Mouse (Mus musculus) embryonic fibroblast, embryonic 13.5 days (primary cell): ENCODE data around the gene Dcdc2a.

Experiments
- CTCF ChIP-seq: IDR thresholded peaks from 2 replicates; pipeline ENCODE4 v1.5.1; 2011; ENCODE audit warnings: mild to moderate bottlenecking, control low read depth, low read length, moderate library complexity, borderline replicate concordance; ENCODE audit not compliant: insufficient read depth
- POLR2A ChIP-seq: IDR thresholded peaks from 2 replicates; pipeline ENCODE4 v1.6.1; 2011; ENCODE audit warnings: low read depth, mild to moderate bottlenecking, control low read depth, low read length, moderate library complexity

DNA sequence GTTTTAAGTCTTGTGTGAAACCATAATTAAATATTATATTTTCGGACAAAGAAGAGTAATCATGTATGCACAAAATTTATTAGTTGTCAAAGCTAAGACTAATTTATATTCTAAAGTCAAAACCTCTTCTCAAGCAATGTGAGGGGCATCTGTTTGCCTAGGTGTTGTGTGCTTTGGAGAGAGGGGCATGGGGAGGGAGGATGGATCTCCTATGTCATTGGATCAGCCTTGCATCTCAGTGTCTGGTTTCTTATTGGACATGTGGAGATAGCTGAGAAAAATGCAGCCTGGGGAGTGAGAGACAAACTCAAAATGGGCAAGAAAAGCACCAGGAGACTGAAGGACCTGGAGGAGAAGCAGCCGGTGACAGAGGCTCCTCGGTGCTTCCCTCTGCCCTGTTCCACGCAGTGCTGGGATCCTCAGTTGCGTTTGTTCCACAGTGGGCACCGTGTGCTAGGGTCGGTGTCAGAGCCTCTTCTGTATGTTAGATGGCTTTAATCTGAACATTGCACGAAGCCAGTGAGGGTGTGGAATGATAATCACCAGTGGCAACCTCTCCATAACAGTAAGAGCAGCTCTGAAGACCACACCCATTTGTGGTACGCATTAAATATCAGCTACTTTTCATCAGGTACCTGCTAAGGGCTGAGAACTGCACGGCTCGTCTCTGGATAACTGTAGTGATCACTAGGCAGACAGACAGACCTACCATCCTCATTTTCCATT is 133.8 kb downstream of the Dcdc2a start:
- no peak for TF ChIP-seq CTCF
- no peak for TF ChIP-seq POLR2A
